Mouse (Mus musculus): ENCODE results near the gene Limk2. TPM values are rescaled to one million over a fixed set of nuclear protein-coding genes. Genes with fewer than 3 reads are reported as not detected.

The Limk2 gene
- polyA plus RNA-seq, 1 experiment from 2014 or later = 95.8 TPM

DNA sequence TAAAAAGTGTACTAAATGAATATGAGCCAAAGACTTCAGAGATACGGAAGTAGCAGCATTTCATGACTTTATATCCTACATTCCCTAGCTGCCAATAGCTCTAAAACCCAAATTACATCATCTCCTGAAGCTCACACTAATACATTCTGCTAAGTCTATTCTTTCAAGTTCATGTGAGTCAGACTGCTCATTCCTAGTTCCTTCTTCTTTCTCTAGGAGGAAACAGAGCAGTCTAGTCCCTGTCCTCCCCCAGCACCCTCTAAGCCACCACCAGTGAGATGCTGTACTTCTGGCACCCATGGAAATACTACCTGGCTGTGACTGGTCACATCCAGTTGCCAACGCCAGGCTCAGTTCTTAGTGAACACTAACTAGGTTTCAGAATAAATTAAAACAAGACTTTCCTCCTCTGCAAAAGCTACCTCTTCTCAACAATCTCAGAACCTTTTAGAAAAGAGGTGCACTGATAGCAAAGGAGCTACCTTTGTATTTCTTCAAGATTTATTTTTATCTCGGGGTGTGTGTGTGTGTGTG, 18.8 kb upstream of the Limk2 start:
- no peak for ATAC-seq (ENCODE audit: insufficient number of reproducible peaks, insufficient read depth, low FRiP score, low read depth)
- H3K36me3 ChIP-seq (ENCODE audit: control insufficient read depth, insufficient read depth, low read length) = peaks cover 9% of the 10 kb centered on the region
- H3K4me2 ChIP-seq (replicated peaks; ENCODE audit: low read depth, low read length) = no peak overlapping the region
- H3K4me1 ChIP-seq (ENCODE audit: control insufficient read depth, insufficient read depth, low read length) = no peaks in the 10 kb centered on the region
- no peak overlapping the region for H3K4me3 ChIP-seq (ENCODE audit: low read depth, low read length)
- 83% methylated on average over 3 of the region's 3 CpGs for WGBS
- H3K9me3 ChIP-seq (ENCODE audit: control insufficient read depth, low read depth, low read length) = no peaks in the 10 kb centered on the region
- H3K27ac ChIP-seq (ENCODE audit: low read length) = no peak overlapping the region
- no peak overlapping the region for H3K9ac ChIP-seq (replicated peaks; ENCODE audit: low read depth, low read length)
- no peaks in the 10 kb centered on the region for H3K27me3 ChIP-seq (ENCODE audit: control insufficient read depth, insufficient read depth, low read length)

DNA sequence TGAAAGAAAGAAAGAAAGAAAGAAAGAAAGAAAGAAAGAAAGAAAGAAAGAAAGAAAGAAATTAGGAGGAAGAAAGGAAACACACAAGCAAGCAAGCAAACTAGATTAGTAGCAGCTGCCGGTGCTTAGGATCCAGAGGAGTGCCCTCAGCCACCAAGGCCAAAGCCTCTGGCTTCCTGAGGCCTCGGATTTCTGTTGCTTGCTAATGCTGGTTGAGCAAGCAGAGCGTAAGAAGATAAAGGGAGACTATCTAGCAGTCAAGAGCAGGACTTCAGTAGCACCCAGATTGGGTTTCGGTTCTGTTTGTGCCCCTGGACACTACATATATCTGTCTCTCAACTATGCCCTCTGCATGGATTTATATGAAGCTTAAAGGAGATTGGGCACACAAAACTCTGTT, 13.3 kb upstream of the Limk2 start:
- ATAC-seq (ENCODE audit: insufficient number of reproducible peaks, insufficient read depth, low FRiP score, low read depth) = no peak
- 85% methylated on average over 4 of the region's 4 CpGs for WGBS

GRCm38 (mm10) chr11:3418741-3419140, 9.8 kb upstream of the Limk2 start:
- ATAC-seq (ENCODE audit: insufficient number of reproducible peaks, insufficient read depth, low FRiP score, low read depth) = no peak
- H3K4me1 ChIP-seq (ENCODE audit: control insufficient read depth, insufficient read depth, low read length) = no peaks in the 10 kb centered on the region
- H3K4me2 ChIP-seq (replicated peaks; ENCODE audit: low read depth, low read length) = no peak overlapping the region
- peaks cover 21% of the 10 kb centered on the region for H3K36me3 ChIP-seq (ENCODE audit: control insufficient read depth, insufficient read depth, low read length)
- H3K27ac ChIP-seq (ENCODE audit: low read length) = no peak overlapping the region
- H3K4me3 ChIP-seq (ENCODE audit: low read depth, low read length) = no peak overlapping the region
- no peaks in the 10 kb centered on the region for H3K9me3 ChIP-seq (ENCODE audit: control insufficient read depth, low read depth, low read length)
- WGBS = 70% methylated on average over 4 of the region's 4 CpGs
- H3K27me3 ChIP-seq (ENCODE audit: control insufficient read depth, insufficient read depth, low read length) = no peaks in the 10 kb centered on the region
- no peak overlapping the region for H3K9ac ChIP-seq (replicated peaks; ENCODE audit: low read depth, low read length)

More for the DNA sequence above, 13.3 kb upstream of the Limk2 start:
- no peaks in the 10 kb centered on the region for H3K9me3 ChIP-seq (ENCODE audit: control insufficient read depth, low read depth, low read length)
- H3K4me1 ChIP-seq (ENCODE audit: control insufficient read depth, insufficient read depth, low read length) = no peaks in the 10 kb centered on the region
- H3K36me3 ChIP-seq (ENCODE audit: control insufficient read depth, insufficient read depth, low read length) = peaks cover 26% of the 10 kb centered on the region
- no peak overlapping the region for H3K27ac ChIP-seq (ENCODE audit: low read length)
- no peak overlapping the region for H3K4me3 ChIP-seq (ENCODE audit: low read depth, low read length)
- no peak overlapping the region for H3K9ac ChIP-seq (replicated peaks; ENCODE audit: low read depth, low read length)
- H3K27me3 ChIP-seq (ENCODE audit: control insufficient read depth, insufficient read depth, low read length) = no peaks in the 10 kb centered on the region
- no peak overlapping the region for H3K4me2 ChIP-seq (replicated peaks; ENCODE audit: low read depth, low read length)

- Histone ChIP-seq H3K4me3 (ENCODE audit: low read depth, low read length) (no peak overlapping the region), H3K4me1 (ENCODE audit: control insufficient read depth, insufficient read depth, low read length) (no peaks in the 10 kb centered on the region), H3K27ac (ENCODE audit: low read length) (no peak overlapping the region), H3K9ac (replicated peaks; ENCODE audit: low read depth, low read length) (no peak overlapping the region), H3K27me3 (ENCODE audit: control insufficient read depth, insufficient read depth, low read length) (no peaks in the 10 kb centered on the region), H3K9me3 (ENCODE audit: control insufficient read depth, low read depth, low read length) (no peaks in the 10 kb centered on the region), H3K36me3 (ENCODE audit: control insufficient read depth, insufficient read depth, low read length) (peaks cover 21% of the 10 kb centered on the region), H3K4me2 (replicated peaks; ENCODE audit: low read depth, low read length) (no peak overlapping the region)
- no peak for ATAC-seq (ENCODE audit: insufficient number of reproducible peaks, insufficient read depth, low FRiP score, low read depth)
- WGBS = 72% methylated on average over 6 of the region's 6 CpGs
Measured at GRCm38 (mm10) chr11:3417795-3418194, 8.8 kb upstream of the Limk2 start.

DNA sequence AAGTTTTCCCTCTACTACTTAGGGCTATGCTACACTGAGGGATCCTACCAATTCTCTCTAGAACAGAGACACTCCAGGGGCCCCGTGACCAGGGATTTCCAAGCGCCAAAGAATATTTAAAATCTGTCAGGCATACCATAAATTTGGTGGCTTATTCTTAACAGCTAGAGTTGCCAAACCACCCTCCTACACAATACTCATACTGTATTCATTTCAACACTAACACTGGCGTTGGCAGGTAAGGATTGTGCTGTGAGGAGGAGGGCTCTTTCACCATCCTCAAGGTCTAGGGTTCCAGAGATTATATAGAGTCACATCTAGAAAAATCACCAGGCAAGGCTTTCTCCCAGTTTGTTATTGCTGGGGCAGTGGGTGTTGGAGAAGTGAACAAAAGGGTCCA, 7.4 kb upstream of the Limk2 start:
- no peaks in the 10 kb centered on the region for H3K4me1 ChIP-seq (ENCODE audit: control insufficient read depth, insufficient read depth, low read length)
- H3K9me3 ChIP-seq (ENCODE audit: control insufficient read depth, low read depth, low read length) = no peaks in the 10 kb centered on the region
- H3K4me2 ChIP-seq (replicated peaks; ENCODE audit: low read depth, low read length) = no peak overlapping the region
- 90% methylated on average over 3 of the region's 3 CpGs for WGBS
- H3K27ac ChIP-seq (ENCODE audit: low read length) = no peak overlapping the region
- H3K36me3 ChIP-seq (ENCODE audit: control insufficient read depth, insufficient read depth, low read length) = peaks cover 21% of the 10 kb centered on the region
- H3K9ac ChIP-seq (replicated peaks; ENCODE audit: low read depth, low read length) = no peak overlapping the region
- no peaks in the 10 kb centered on the region for H3K27me3 ChIP-seq (ENCODE audit: control insufficient read depth, insufficient read depth, low read length)
- H3K4me3 ChIP-seq (ENCODE audit: low read depth, low read length) = no peak overlapping the region
- ATAC-seq (ENCODE audit: insufficient number of reproducible peaks, insufficient read depth, low FRiP score, low read depth) = no peak

DNA sequence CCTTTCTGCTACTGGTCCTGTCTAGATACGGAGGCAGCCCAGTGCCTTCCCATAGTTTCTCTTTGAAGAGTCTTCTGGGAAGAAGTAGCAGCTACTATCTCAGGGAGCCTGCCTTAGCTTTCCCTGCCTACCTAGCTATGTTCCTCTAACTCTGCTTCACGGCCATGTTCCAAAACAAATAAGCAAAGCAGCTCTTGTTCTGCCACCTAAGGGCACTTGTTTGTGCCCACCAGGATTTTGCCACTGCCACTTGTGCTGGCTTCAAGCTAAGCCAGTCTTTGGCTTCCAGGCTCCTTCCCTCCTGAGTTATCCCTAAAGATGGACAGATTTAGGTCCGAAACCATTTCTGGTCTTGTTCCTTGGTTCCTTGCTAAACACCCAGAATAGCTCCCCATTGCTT, 3.1 kb upstream of the Limk2 start:
- peaks cover 3% of the 10 kb centered on the region for H3K36me3 ChIP-seq (ENCODE audit: control insufficient read depth, insufficient read depth, low read length)
- no peak overlapping the region for H3K4me3 ChIP-seq (ENCODE audit: low read depth, low read length)
- no peaks in the 10 kb centered on the region for H3K27me3 ChIP-seq (ENCODE audit: control insufficient read depth, insufficient read depth, low read length)
- ATAC-seq (ENCODE audit: insufficient number of reproducible peaks, insufficient read depth, low FRiP score, low read depth) = no peak
- no peaks in the 10 kb centered on the region for H3K9me3 ChIP-seq (ENCODE audit: control insufficient read depth, low read depth, low read length)
- WGBS = 78% methylated on average over 3 of the region's 3 CpGs
- H3K4me1 ChIP-seq (ENCODE audit: control insufficient read depth, insufficient read depth, low read length) = peaks cover 5% of the 10 kb centered on the region; the same call in 1 of the 2 replicates
- no peak overlapping the region for H3K27ac ChIP-seq (ENCODE audit: low read length)
- H3K4me2 ChIP-seq (replicated peaks; ENCODE audit: low read depth, low read length) = no peak overlapping the region
- no peak overlapping the region for H3K9ac ChIP-seq (replicated peaks; ENCODE audit: low read depth, low read length)

DNA sequence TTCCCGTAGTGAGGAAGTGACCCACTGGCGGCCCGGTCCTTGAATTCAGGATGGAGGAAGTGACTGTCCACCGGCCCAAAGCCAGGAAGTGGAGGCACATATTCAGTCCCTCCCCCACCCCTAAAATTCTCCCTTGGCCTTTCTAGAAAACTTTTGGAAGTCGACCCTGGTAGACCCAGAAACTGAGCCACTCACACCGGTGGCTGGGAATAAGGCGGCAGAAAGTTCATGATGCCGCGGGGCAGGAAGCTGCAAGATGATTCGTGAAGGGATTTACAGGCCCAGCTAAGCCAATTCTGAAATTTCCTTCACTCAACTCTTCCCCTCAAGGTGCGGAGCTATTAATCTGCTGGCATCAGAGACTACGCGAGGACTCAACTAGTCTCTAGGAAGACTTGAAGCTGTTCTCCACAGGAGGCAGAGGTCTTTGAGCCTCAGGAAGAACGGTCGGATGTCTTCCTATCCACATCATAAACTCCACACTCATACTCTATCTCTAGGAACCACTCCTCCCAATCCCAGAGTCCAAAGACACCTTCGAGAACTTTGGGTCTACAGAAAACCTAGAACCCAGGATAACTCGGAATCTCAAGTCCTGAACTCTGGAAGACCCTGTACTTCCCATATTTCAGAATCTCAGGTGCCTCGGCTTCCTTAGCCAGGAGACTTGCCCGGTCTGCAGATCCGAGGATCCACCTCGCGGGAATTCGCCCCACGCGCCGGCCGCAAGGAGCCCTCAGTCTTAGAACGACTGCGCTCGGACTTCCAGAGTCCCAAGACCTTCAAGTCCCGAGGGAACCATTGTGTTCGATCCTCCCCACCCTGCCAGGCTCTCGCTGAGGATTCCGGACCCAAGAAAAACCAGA, 625 bp downstream of the Limk2 start:
- Histone ChIP-seq H3K4me1 (ENCODE audit: control insufficient read depth, insufficient read depth, low read length) (peaks cover 10% of the 10 kb centered on the region; the same call in 1 of the 2 replicates), H3K4me3 (ENCODE audit: low read depth, low read length) (peak overlapping the region; percentile 77), H3K9me3 (ENCODE audit: control insufficient read depth, low read depth, low read length) (no peaks in the 10 kb centered on the region), H3K27ac (ENCODE audit: low read length) (peak overlapping the region; percentile 77; the same call in 1 of the 2 replicates), H3K4me2 (replicated peaks; ENCODE audit: low read depth, low read length) (peak overlapping the region; percentile 80), H3K27me3 (ENCODE audit: control insufficient read depth, insufficient read depth, low read length) (no peaks in the 10 kb centered on the region), H3K36me3 (ENCODE audit: control insufficient read depth, insufficient read depth, low read length) (no peaks in the 10 kb centered on the region), H3K9ac (replicated peaks; ENCODE audit: low read depth, low read length) (peak overlapping the region; percentile 85)
- WGBS = 3% methylated on average over 34 of the region's 34 CpGs
- 0 out of 2 replicates have a peak, but pooled peaks have one; percentile 57 for ATAC-seq (ENCODE audit: insufficient number of reproducible peaks, insufficient read depth, low FRiP score, low read depth)

DNA sequence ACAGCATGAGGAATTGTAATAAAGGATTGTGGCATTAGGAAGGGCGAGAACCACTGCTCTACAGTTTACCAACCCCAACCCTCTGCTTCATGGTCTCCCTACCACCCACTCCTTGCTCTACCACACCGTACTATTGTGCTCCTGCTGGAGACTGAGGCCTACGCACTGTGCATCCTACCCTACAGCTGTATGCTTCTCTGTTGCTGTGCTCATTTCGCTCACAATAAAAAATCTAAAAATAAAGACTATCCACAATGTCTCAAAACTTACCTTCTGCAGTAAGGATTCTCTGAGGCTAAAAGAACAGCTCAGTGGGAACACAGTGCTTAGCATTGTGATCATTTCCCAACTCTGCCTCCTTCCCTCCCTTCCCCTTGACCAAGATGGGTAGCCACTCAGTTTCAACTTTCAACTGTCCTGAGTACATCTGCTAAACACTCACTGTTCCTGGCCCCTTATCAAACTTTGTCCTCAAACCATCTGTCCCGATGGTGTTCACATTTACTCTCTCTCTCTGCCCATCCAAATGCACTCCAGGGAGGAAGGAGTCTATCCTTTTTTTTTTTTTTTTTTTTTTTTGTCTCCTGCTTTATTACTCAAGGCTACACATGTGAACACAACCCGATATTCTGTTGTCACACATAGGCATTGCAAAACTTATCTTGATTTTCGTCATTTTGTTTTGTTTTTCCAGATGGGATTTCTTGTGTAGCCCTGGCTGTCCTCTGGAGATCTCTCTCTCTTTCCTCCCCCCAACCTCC, 4.5 kb downstream of the Limk2 start:
- Histone ChIP-seq H3K27ac (ENCODE audit: low read length) (no peak overlapping the region), H3K27me3 (ENCODE audit: control insufficient read depth, insufficient read depth, low read length) (no peaks in the 10 kb centered on the region), H3K4me1 (ENCODE audit: control insufficient read depth, insufficient read depth, low read length) (peaks cover 10% of the 10 kb centered on the region; the same call in 1 of the 2 replicates), H3K9ac (replicated peaks; ENCODE audit: low read depth, low read length) (no peak overlapping the region), H3K4me2 (replicated peaks; ENCODE audit: low read depth, low read length) (no peak overlapping the region), H3K4me3 (ENCODE audit: low read depth, low read length) (no peak overlapping the region), H3K9me3 (ENCODE audit: control insufficient read depth, low read depth, low read length) (no peaks in the 10 kb centered on the region), H3K36me3 (ENCODE audit: control insufficient read depth, insufficient read depth, low read length) (no peaks in the 10 kb centered on the region)
- no peak for ATAC-seq (ENCODE audit: insufficient number of reproducible peaks, insufficient read depth, low FRiP score, low read depth)
- WGBS = 86% methylated on average over 7 of the region's 7 CpGs

All from stomach, embryonic 14.5 days (tissue).